Mouse (Mus musculus) cerebellum, adult 2 months (tissue): Measurements from ENCODE around the gene Acacb. TPM values are rescaled to one million over a fixed set of nuclear protein-coding genes. Genes with fewer than 3 reads are reported as not detected.
A peak's percentile ranks its signal among the peaks of the same experiment; 100 is the strongest.

ENCODE experiments used
- DNase-seq, 2 experiments: peaks; one replicate each; pipeline ENCODE4 v3.0.0; 2021
- H3K27ac ChIP-seq: fragments of 200-500 bp; 2 replicates; pipeline ENCODE4 v1.5.1; 2012; ENCODE audit warnings: low read length, control low read depth, inconsistent platforms; ENCODE audit not compliant: insufficient read depth
- H3K27me3 ChIP-seq: fragments of 200-500 bp; 2 replicates; pipeline ENCODE4 v1.6.1; 2012; ENCODE audit warnings: inconsistent platforms, mild to moderate bottlenecking, low read length, moderate library complexity; ENCODE audit not compliant: control insufficient read depth, insufficient read depth
- H3K4me1 ChIP-seq: fragments of 200-500 bp; 2 replicates; pipeline ENCODE4 v1.6.1; 2011; ENCODE audit warnings: low read length; ENCODE audit not compliant: control insufficient read depth, insufficient read depth
- H3K4me3 ChIP-seq: fragments of 200-500 bp; replicated peaks from 2 replicates; pipeline ENCODE3; 2011; ENCODE audit warnings: mild to moderate bottlenecking, low read depth, low read length, control low read depth; ENCODE audit not compliant: insufficient read depth
- CTCF ChIP-seq: fragments of 200-500 bp; IDR thresholded peaks from 2 replicates; pipeline ENCODE4 v1.5.1; 2011; ENCODE audit warnings: low read depth, mild to moderate bottlenecking, control low read depth, low read length, moderate library complexity, borderline replicate concordance; ENCODE audit not compliant: insufficient read depth
- POLR2A ChIP-seq: fragments of 200-500 bp; IDR thresholded peaks from 2 replicates; pipeline ENCODE4 v1.6.1; 2011; ENCODE audit warnings: low read length, control low read depth, borderline replicate concordance; ENCODE audit not compliant: insufficient read depth
- WGBS: fragments of 180-500 bp; shearing (Covaris S2); methylation state at CpG from one replicate; pipeline ENCODE4 v1.1.7; 2018; 5-methylcytosine and 5-hydroxymethylcytosine counted together
- polyA plus RNA-seq: library from polyadenylated mRNA; depleted of rRNA; stranded (reverse); fragments of >200 nt; gene quantifications from 2 replicates; pipeline ENCODE4 v1.2.3, GENCODE M21; 2012

Acacb gene
- polyA plus RNA-seq, 1 experiment, result 4.6 TPM

DNA sequence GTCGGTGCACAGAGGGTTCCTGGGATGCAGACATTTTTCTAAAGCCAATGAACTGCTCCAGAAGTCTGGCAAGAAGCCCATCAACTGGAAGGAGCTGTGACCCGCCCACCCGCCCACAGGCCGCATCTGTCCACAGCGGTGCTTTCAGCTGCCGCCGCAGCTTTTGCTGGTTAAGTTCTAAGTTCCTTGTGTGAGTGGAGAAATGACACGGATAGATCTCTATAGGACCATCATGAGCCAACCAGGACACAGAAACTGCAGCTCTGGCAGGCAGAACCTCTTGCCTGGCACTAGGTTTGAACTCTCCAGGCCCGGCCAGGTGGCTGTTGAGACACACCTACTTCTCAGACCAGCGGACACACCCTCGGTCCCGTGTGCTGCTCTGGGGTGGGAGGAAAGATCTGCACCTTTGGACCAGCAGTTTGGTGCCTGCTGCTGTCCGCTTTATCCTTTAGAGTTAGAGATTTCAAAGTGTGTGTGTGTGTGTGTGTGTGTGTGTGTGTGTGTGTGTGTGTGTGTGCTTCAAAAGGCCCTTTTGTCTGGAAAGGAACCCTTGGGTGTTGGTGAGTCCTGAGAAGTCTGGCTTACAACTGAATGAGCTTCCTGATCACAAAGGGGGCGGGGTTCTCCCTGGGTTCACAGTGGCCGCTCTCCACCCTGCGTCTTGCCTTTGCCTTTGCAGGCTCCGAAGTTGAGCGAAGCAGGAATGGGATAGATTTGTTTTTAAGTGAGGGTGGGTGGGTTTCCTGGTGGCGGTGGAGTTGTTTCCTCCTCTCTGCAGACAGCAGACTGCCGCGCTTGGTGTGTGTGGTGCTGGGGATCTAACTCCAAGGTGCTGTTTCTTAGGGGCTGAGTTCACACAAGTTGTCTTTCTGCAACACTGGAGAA is 7.8 kb upstream of the Acacb start:
- WGBS, result 49% methylated on average over 21 of the region's 21 CpGs
- Histone ChIP-seq H3K27me3 (no peaks in the 10 kb centered on the region), H3K4me3 (no peak overlapping the region), H3K4me1 (0 out of 2 replicates have a peak, but pooled peaks cover 3% of the 10 kb centered on the region), H3K27ac (no peak overlapping the region)
- no peak for TF ChIP-seq POLR2A
- no peak for DNase-seq

DNA sequence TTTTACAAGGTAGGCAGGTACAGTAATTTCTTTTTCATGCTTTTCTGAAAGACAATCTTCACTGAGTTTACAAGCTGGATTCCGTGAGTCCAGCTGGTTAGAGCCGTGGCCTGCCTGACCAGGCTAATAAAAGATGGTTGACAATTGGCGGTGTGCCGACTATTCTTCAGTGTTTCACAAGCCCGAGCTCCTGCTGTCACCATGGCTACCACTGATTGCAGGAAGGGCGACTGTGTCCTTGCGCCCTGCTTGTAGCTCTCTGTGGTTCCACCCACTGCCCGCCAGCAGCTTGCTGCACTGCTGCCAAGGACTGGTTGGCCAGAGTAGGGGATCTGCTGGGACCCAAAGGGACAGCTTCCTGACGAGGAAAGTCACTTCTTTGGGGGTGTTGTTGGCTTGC is 7.2 kb upstream of the Acacb start:
- H3K4me1 ChIP-seq, result 0 out of 2 replicates have a peak, but pooled peaks cover 3% of the 10 kb centered on the region
- WGBS, result 13% methylated on average over 9 of the region's 9 CpGs
- TF ChIP-seq POLR2A (no peak), CTCF (no peak)
- no peak overlapping the region; the same call in 1 of the 2 replicates for H3K27ac ChIP-seq
- H3K27me3 ChIP-seq, result no peaks in the 10 kb centered on the region
- no peak overlapping the region for H3K4me3 ChIP-seq
- peak; percentile 50 to 65 for DNase-seq

DNA sequence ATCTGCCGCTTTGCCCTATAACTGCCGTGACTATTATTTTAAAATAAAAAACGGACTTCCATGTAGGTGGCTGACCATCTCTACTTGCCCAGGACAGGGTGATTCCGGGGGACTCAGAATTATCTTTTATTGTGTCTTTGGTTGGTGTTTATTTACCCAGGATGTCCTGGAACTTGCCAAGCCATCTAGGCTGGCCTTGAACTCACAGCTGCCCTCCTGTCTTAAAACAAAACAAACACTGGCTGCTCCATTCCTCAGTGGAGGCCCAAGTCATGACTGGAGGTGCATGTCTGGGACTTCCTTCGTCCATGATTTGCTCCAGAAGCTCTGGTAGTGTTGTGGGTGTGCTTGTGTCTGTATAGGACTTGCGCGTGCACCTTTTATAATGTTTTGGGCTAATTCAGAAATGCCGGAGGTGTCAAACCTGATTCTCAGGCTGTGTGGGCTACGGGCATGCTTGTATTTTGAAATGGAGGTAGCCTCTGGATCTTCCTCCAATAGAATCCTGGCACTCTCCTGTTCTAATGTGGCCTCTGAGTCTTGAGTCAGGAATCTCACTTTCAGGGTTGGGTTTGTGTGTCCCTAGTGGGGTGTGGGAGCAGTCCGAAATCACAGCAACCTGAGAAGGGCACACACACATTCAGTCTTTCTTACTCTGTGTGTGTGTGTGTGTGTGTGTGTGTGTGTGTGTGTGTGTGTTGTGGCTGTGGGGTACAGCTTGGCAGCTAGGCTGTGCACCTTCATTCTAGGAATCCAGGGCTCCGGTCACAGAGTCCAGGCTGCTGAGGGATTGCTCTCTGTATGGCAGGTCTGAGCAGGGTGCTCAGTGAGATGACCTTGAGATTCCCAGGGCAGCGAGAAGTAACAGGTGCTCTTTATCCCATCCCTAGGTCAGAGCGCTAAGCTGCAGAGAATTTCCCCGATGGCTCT is 973 bp downstream of the Acacb start:
- WGBS, result 87% methylated on average over 14 of the region's 14 CpGs

DNA sequence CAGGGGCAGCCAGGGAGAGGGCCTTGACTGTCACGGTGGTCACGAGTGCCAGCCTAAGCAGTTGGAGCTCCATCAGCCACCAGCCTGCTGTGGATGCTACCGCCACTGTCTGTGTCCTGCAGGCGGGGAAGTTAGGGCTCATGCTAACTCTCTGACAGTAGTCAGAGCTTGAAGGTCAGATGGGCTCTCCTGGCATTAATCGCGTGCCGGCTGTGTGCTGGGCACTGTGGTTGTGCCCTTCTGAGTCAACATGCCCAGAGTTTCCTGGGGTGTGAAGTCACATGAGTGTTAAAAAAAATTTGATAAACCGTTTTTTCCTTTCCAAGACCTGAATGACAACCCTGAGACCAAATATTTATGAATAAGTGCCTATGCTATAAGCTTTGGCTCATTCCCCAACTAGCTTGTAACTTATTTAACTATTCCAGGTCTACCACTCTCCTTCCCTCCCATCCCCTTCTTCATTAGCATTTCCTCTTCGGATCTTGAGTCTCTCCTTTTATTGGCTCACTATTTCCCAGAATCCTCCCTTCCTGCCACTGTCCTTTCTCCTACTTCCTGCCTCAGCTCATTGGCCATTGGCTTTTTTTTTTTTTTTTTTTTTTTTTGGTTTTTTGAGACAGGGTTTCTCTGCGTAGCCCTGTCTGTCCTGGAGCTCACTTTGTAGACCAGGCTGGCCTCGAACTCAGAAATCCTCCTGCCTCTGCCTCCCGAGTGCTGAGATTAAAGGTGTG is 6.2 kb downstream of the Acacb start:
- DNase-seq, result no peak
- no peaks in the 10 kb centered on the region for H3K27me3 ChIP-seq
- no peaks in the 10 kb centered on the region for H3K4me1 ChIP-seq
- no peak overlapping the region for H3K4me3 ChIP-seq
- whole genome bisulfite sequencing, result 63% methylated on average over 12 of the region's 12 CpGs
- H3K27ac ChIP-seq, result no peak overlapping the region
- TF ChIP-seq POLR2A, result no peak
- TF ChIP-seq CTCF, result no peak

More for the DNA sequence above, 973 bp downstream of the Acacb start:
- Histone ChIP-seq H3K27me3 (no peaks in the 10 kb centered on the region), H3K27ac (no peak overlapping the region), H3K4me3 (no peak overlapping the region), H3K4me1 (no peaks in the 10 kb centered on the region)
- TF ChIP-seq POLR2A (no peak), CTCF (no peak)
- no peak for DNase-seq

DNA sequence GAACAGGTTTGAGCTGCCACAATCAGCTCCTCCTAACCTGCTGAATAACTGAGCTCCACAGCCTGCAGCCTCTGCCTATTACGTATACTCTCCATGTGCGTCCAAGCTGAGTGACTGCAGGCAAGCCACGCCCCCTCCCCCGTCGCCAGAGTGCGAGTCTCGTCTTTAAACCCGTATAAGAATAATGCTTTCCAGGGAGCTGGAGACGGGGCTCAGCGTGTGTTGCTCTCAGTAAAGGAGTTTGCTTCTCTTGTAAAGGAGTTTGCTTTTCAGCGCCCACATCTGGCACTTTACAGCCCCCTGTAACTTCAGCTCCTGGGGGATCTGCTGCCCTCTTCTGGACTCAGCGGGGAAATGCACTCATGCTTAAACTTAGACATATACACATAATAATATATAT is 7.2 kb downstream of the Acacb start:
- 0 out of 2 replicates have a peak, but pooled peaks have one; percentile 20 for TF ChIP-seq CTCF
- TF ChIP-seq POLR2A, result no peak
- WGBS, result 6% methylated on average over 12 of the region's 12 CpGs
- DNase-seq, result no peak
- Histone ChIP-seq H3K27me3 (no peaks in the 10 kb centered on the region), H3K4me3 (no peak overlapping the region), H3K27ac (no peak overlapping the region), H3K4me1 (no peaks in the 10 kb centered on the region)

DNA sequence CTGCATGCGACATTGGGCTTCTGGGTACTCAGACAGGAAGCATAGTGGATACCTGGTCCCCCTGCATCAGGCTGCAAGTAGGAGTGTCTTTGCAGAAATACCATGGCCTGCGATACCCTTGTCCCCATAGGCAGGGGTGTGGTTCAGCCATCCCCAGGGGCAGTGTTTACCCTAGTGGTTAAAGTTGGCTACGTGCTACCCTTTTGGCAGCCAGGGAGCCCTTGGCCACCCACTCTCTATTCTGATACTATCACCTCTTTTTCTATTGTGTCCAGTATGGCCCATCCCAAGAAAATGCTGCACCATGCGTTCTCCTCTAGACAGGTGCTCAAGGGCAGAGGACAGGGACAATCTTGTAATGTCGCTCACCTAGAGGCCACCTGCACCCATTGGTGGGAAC is 8.4 kb downstream of the Acacb start:
- no peak for TF ChIP-seq POLR2A
- TF ChIP-seq CTCF, result no peak
- Histone ChIP-seq H3K4me3 (no peak overlapping the region), H3K27ac (no peak overlapping the region), H3K27me3 (no peaks in the 10 kb centered on the region), H3K4me1 (no peaks in the 10 kb centered on the region)
- no peak for DNase-seq
- WGBS, result 76% methylated on average over 5 of the region's 5 CpGs
